Mouse (Mus musculus): ENCODE data around the gene Auts2.

- TF ChIP-seq POLR2A (IDR thresholded peaks at IDR 0.05; ENCODE audit: low read depth, low read length) (no peak), CTCF (conservative IDR thresholded peaks at IDR 0.05; ENCODE audit: insufficient read depth, insufficient read length, low read depth, low read length) (no peak)
These were observed 162.9 kb downstream of the Auts2 start for GRCm38 (mm10) chr5:132380261-132380660.

All from kidney, adult 2 months (tissue).